Mouse (Mus musculus): ENCODE data around the gene Astn2. TPM values are rescaled to one million over a fixed set of nuclear protein-coding genes. Genes with fewer than 3 reads are reported as not detected.

Astn2 gene
- polyA plus RNA-seq, 1 experiment from 2014 or later = 0.01 TPM

GRCm38 (mm10) chr4:65744788-65745187, 659.6 kb downstream of the Astn2 start:
- no peaks in the 10 kb centered on the region for H3K36me3 ChIP-seq (replicated peaks)
- H3K9ac ChIP-seq = no peak overlapping the region
- no peak for ATAC-seq (ENCODE audit: insufficient read depth)
- no peaks in the 10 kb centered on the region for H3K9me3 ChIP-seq (replicated peaks)
- H3K27ac ChIP-seq (replicated peaks) = no peak overlapping the region
- no peak overlapping the region for H3K4me2 ChIP-seq
- no peaks in the 10 kb centered on the region for H3K4me1 ChIP-seq (replicated peaks)
- H3K4me3 ChIP-seq (replicated peaks) = no peak overlapping the region
- no peaks in the 10 kb centered on the region for H3K27me3 ChIP-seq

GRCm38 (mm10) chr4:65744088-65744610, 660.3 kb downstream of the Astn2 start:
- Histone ChIP-seq H3K9ac (no peak overlapping the region), H3K4me1 (replicated peaks) (no peaks in the 10 kb centered on the region), H3K27me3 (no peaks in the 10 kb centered on the region), H3K27ac (replicated peaks) (no peak overlapping the region), H3K36me3 (replicated peaks) (no peaks in the 10 kb centered on the region), H3K9me3 (replicated peaks) (no peaks in the 10 kb centered on the region), H3K4me3 (replicated peaks) (no peak overlapping the region), H3K4me2 (no peak overlapping the region)
- 54% methylated on average over 5 of the region's 5 CpGs for WGBS (ENCODE audit: insufficient replicate concordance)
- ATAC-seq (ENCODE audit: insufficient read depth) = no peak

- no peaks in the 10 kb centered on the region for H3K9me3 ChIP-seq (replicated peaks)
- no peak overlapping the region for H3K9ac ChIP-seq
- no peak overlapping the region for H3K4me2 ChIP-seq
Measured at GRCm38 (mm10) chr4:65743160-65743691, 661.2 kb downstream of the Astn2 start.

DNA sequence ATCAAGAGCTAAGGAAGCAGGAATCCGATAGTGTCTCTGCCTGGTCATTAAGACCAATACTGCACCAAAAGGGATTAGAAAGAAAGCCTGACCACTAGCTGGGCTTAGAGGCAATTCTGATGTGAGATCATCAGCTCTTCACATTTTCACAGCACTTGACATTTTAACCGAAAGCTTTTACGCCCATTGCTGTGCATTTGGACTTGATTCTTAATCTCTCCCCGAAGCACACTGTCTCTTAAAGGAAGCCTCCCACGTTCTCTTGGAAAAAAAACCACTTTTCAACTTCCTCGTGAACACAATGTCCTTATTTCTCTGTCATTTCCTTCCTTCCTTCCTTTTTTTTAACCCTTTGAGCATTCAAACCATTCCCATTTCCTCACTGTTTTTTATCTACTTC, 680.0 kb downstream of the Astn2 start:
- no peak overlapping the region for H3K4me2 ChIP-seq
- 28% methylated on average over 6 of the region's 6 CpGs for WGBS (ENCODE audit: insufficient replicate concordance)
- H3K27me3 ChIP-seq = no peaks in the 10 kb centered on the region
- H3K36me3 ChIP-seq (replicated peaks) = no peaks in the 10 kb centered on the region
- no peaks in the 10 kb centered on the region for H3K9me3 ChIP-seq (replicated peaks)
- H3K4me3 ChIP-seq (replicated peaks) = no peak overlapping the region
- H3K4me1 ChIP-seq (replicated peaks) = no peaks in the 10 kb centered on the region
- H3K27ac ChIP-seq (replicated peaks) = no peak overlapping the region
- H3K9ac ChIP-seq = no peak overlapping the region
- no peak for ATAC-seq (ENCODE audit: insufficient read depth)

More at GRCm38 (mm10) chr4:65743160-65743691, 661.2 kb downstream of the Astn2 start:
- Histone ChIP-seq H3K4me1 (replicated peaks) (no peaks in the 10 kb centered on the region), H3K27ac (replicated peaks) (no peak overlapping the region), H3K27me3 (no peaks in the 10 kb centered on the region), H3K36me3 (replicated peaks) (no peaks in the 10 kb centered on the region), H3K4me3 (replicated peaks) (no peak overlapping the region)
- no peak for ATAC-seq (ENCODE audit: insufficient read depth)

- H3K4me3 ChIP-seq (replicated peaks) = no peak overlapping the region
Measured at GRCm38 (mm10) chr4:65719610-65720009, 684.8 kb downstream of the Astn2 start.

DNA sequence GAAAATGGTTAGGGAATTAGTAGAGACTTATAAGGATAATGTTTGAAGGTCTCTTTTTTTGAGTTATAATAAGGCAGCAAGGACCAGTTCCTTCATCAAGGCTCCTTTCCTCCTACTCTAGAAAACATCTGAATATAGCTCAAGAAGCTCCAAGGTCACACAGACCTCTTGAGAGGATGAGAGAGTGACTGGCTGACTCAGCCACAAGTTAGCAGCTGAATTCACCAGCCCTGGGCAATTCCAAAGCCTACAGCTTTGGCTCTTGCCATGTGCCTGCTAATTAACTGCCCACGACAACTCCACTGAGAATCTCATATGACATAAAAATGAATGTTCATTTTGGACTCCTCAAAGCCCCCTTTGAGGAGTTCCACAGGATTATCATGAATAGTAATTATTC, 686.5 kb downstream of the Astn2 start:
- H3K27ac ChIP-seq (replicated peaks) = no peak overlapping the region
- no peak overlapping the region for H3K9ac ChIP-seq
- no peaks in the 10 kb centered on the region for H3K9me3 ChIP-seq (replicated peaks)
- no peak overlapping the region for H3K4me2 ChIP-seq
- ATAC-seq (ENCODE audit: insufficient read depth) = no peak
- no peak overlapping the region for H3K4me3 ChIP-seq (replicated peaks)
- no peaks in the 10 kb centered on the region for H3K36me3 ChIP-seq (replicated peaks)
- H3K4me1 ChIP-seq (replicated peaks) = no peaks in the 10 kb centered on the region
- no peaks in the 10 kb centered on the region for H3K27me3 ChIP-seq
- 38% methylated on average over 1 of the region's 1 CpGs for WGBS (ENCODE audit: insufficient replicate concordance)

More at GRCm38 (mm10) chr4:65719610-65720009, 684.8 kb downstream of the Astn2 start:
- Histone ChIP-seq H3K36me3 (replicated peaks) (no peaks in the 10 kb centered on the region), H3K27me3 (no peaks in the 10 kb centered on the region), H3K4me2 (no peak overlapping the region), H3K27ac (replicated peaks) (no peak overlapping the region), H3K9ac (no peak overlapping the region), H3K4me1 (replicated peaks) (no peaks in the 10 kb centered on the region), H3K9me3 (replicated peaks) (no peaks in the 10 kb centered on the region)
- ATAC-seq (ENCODE audit: insufficient read depth) = no peak
- 52% methylated on average over 2 of the region's 2 CpGs for WGBS (ENCODE audit: insufficient replicate concordance)

DNA sequence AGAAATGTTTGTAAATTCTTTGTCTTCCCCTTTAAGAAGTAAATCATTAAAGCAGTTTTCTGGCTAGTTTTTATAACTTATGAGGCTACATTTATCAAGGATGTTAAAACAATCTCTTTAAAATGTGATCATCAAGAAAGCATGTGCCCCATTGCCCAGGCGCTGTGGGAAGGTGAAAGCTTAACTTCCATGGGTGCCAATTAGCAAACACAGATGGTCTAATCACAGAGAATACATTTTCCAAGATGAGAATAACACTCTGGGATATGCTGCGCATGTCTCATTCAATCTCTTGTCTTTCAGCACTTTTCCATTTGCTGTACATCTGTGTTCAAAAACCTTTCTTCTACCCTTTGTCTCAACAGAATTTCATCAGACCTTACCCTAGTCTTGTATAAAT, 688.3 kb downstream of the Astn2 start:
- no peak overlapping the region for H3K4me2 ChIP-seq
- no peaks in the 10 kb centered on the region for H3K9me3 ChIP-seq (replicated peaks)
- no peak overlapping the region for H3K27ac ChIP-seq (replicated peaks)
- 56% methylated on average over 2 of the region's 2 CpGs for WGBS (ENCODE audit: insufficient replicate concordance)
- no peak overlapping the region for H3K9ac ChIP-seq
- H3K27me3 ChIP-seq = no peaks in the 10 kb centered on the region
- no peak overlapping the region for H3K4me3 ChIP-seq (replicated peaks)
- no peaks in the 10 kb centered on the region for H3K36me3 ChIP-seq (replicated peaks)
- H3K4me1 ChIP-seq (replicated peaks) = no peaks in the 10 kb centered on the region
- no peak for ATAC-seq (ENCODE audit: insufficient read depth)

DNA sequence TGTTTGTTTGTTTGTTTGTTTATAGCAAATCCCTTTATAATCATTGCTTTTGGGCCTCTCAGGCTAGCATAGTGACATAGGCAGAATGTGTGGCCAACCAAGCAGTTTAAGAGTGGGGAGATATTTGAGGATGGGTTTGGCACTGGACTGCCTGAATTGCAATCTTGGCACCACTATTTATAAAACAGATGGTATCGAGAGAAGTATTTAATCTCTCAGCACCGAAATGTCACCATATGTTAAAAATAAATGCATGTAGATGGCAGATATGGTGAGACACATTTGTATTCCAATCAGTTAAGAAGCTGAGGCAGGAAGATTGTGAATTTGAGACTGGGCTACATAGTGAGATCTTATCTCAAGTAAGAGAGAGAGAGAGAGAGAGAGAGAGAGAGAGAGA, 692.7 kb downstream of the Astn2 start:
- H3K9ac ChIP-seq = no peak overlapping the region
- no peak overlapping the region for H3K4me2 ChIP-seq
- ATAC-seq (ENCODE audit: insufficient read depth) = no peak
- 69% methylated on average over 2 of the region's 2 CpGs for WGBS (ENCODE audit: insufficient replicate concordance)
- no peak overlapping the region for H3K27ac ChIP-seq (replicated peaks)
- H3K4me1 ChIP-seq (replicated peaks) = no peaks in the 10 kb centered on the region
- H3K27me3 ChIP-seq = no peaks in the 10 kb centered on the region
- H3K9me3 ChIP-seq (replicated peaks) = no peaks in the 10 kb centered on the region
- H3K4me3 ChIP-seq (replicated peaks) = no peak overlapping the region
- no peaks in the 10 kb centered on the region for H3K36me3 ChIP-seq (replicated peaks)

GRCm38 (mm10) chr4:65710623-65711022, 693.8 kb downstream of the Astn2 start:
- no peak for ATAC-seq (ENCODE audit: insufficient read depth)
- Histone ChIP-seq H3K9ac (no peak overlapping the region), H3K4me2 (no peak overlapping the region), H3K9me3 (replicated peaks) (no peaks in the 10 kb centered on the region), H3K27ac (replicated peaks) (no peak overlapping the region), H3K4me3 (replicated peaks) (no peak overlapping the region), H3K4me1 (replicated peaks) (no peaks in the 10 kb centered on the region), H3K36me3 (replicated peaks) (no peaks in the 10 kb centered on the region), H3K27me3 (no peaks in the 10 kb centered on the region)

GRCm38 (mm10) chr4:65701848-65702247, 702.6 kb downstream of the Astn2 start:
- Histone ChIP-seq H3K4me1 (replicated peaks) (no peaks in the 10 kb centered on the region), H3K27ac (replicated peaks) (no peak overlapping the region), H3K36me3 (replicated peaks) (no peaks in the 10 kb centered on the region), H3K9ac (no peak overlapping the region), H3K9me3 (replicated peaks) (no peaks in the 10 kb centered on the region), H3K27me3 (no peaks in the 10 kb centered on the region), H3K4me2 (no peak overlapping the region), H3K4me3 (replicated peaks) (no peak overlapping the region)
- 48% methylated on average over 4 of the region's 4 CpGs for WGBS (ENCODE audit: insufficient replicate concordance)
- ATAC-seq (ENCODE audit: insufficient read depth) = no peak

DNA sequence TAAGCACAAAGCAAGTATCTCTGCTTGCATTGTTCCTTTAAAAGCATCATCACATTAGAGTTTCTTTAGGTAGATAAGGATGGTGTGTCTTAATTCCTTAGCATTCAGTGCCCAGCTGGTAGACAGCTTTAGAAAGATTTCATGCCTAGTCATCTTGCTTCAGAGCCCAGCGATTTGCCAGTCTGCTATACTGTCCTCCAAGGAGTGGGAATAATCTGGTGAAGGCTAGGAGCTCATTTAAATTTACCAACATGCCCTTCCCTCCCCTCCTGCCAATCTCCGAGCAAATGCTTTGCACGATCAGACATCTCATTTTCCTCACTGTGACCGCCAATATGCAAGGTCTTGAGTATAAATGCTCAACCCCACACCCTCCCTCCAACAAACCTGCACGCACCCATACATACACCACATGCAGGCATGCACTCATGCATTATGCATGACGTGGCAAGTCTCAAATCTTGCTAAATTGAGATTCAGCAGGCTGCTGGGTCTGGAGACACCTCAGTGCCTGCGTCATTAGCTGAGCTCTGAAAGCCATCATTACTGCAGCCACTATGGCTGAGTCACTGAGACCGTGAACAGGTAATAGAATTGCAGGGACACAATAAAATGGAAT, 704.6 kb downstream of the Astn2 start:
- Histone ChIP-seq H3K27ac (replicated peaks) (no peak overlapping the region), H3K36me3 (replicated peaks) (no peaks in the 10 kb centered on the region), H3K4me1 (replicated peaks) (no peaks in the 10 kb centered on the region), H3K9me3 (replicated peaks) (no peaks in the 10 kb centered on the region), H3K4me3 (replicated peaks) (no peak overlapping the region), H3K4me2 (no peak overlapping the region), H3K27me3 (no peaks in the 10 kb centered on the region), H3K9ac (no peak overlapping the region)
- ATAC-seq (ENCODE audit: insufficient read depth) = no peak
- WGBS (ENCODE audit: insufficient replicate concordance) = 45% methylated on average over 8 of the region's 8 CpGs

DNA sequence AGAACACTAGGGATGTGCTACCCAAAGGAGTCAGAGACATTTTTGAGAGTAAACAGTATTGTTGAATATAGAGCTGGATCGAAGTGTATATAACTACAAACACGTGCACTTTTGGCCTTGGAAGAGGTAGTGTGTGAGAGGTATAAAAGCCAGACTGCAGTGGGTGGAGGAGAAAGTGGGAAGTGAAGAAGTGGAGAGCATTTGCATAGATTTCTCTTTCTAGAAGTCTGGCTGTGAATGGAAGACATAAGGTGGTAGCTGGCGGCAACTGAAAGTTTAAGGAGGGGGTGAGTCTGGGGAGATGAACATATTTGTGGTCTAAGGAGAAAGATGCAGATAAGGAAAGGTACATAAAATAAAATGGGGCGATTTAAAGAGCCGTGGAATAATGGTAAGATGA, 709.2 kb downstream of the Astn2 start:
- WGBS (ENCODE audit: insufficient replicate concordance) = 65% methylated on average over 5 of the region's 5 CpGs
- Histone ChIP-seq H3K27ac (replicated peaks) (no peak overlapping the region), H3K9me3 (replicated peaks) (no peaks in the 10 kb centered on the region)

More for the DNA sequence above, 709.2 kb downstream of the Astn2 start:
- Histone ChIP-seq H3K9ac (no peak overlapping the region), H3K4me3 (replicated peaks) (no peak overlapping the region), H3K36me3 (replicated peaks) (no peaks in the 10 kb centered on the region), H3K4me1 (replicated peaks) (no peaks in the 10 kb centered on the region), H3K27me3 (no peaks in the 10 kb centered on the region), H3K4me2 (no peak overlapping the region)
- ATAC-seq (ENCODE audit: insufficient read depth) = no peak
